Mouse (Mus musculus) embryonic stem cell, embryonic (primary cell): ENCODE data around the gene Mybbp1a.

Experiments used
- CTCF ChIA-PET, 4 experiments: fragments of 300-600 bp in 2 of 4; fragments of 350-600 bp in 2 of 4; sonication (Branson Sonifier 250); formaldehyde crosslinking; loops; one replicate each; lab custom pipeline; 2022; ENCODE audit warnings: inconsistent platforms in 2 of 4; lab: Charles Lee
- POLR2A ChIA-PET, 4 experiments: fragments of 300-600 bp in 2 of 4; fragments of 350-600 bp in 2 of 4; sonication (Branson Sonifier 250); formaldehyde crosslinking; loops; one replicate each; lab custom pipeline; 2022; ENCODE audit warnings: antibody characterized with exemption in 4 of 4, inconsistent platforms in 1 of 4; lab: Charles Lee

The Mybbp1a gene

GRCm38 (mm10) chr11:72409649-72410385 lies 31.3 kb upstream of the Mybbp1a start:
- POLR2A ChIA-PET = interaction anchor here (0.6 to 4.6 kb wide), 35 partner anchors 8 to 203 kb away, joined by 3 to 45 read pairs (median 5); partner anchors contain the start of genes 4933427D14Rik (in 1 of the 4), Ggt6 (in 1 of the 4), Gm43951 (in 1 of the 4) and Spns2 (in 1 of the 4)

DNA sequence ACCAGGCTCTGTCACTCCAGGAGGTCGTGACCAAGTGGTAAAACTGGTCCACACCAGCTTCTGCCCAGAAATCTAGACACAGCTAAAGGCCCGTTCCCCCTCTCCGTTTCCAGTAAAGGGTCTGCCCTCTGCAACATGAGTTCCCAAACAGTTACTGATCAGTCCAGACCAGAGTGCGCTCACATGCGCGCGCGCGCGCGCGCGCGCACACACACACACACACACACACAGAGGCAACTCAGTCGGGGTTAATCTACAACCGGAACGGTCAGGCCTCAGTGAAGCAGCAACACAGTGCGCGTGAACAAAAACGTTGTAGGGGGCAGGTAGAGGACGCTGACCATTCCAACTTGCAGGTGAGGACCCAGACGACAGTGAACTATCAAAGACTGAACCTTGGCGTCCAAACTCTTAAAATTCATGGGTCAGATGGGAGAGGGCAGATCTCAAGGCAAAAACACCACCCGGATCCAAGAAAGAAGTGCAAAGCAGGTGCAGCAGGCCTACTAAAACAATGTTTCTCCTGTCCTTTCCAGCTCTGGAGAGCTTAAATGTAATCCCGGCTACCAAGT lies 30.5 kb upstream of the Mybbp1a start:
- POLR2A ChIA-PET = interaction anchor here (0.6 to 4.6 kb wide), 47 partner anchors 8 to 1742 kb away, joined by 3 to 45 read pairs (median 4); partner anchors contain the start of genes Ggt6 (in 2 of the 4), 4933427D14Rik (in 1 of the 4), Gm43951 (in 1 of the 4) and Mybbp1a (in 1 of the 4)
- CTCF ChIA-PET = interaction anchor here (0.6 to 3.5 kb wide), 31 partner anchors 8 to 186 kb away, joined by 3 to 27 read pairs (median 4); partner anchors contain the start of gene Ggt6 (in 1 of the 4)

More at GRCm38 (mm10) chr11:72409649-72410385, 31.3 kb upstream of the Mybbp1a start:
- CTCF ChIA-PET = interaction anchor here (0.6 to 3.5 kb wide), 16 partner anchors 9 to 68 kb away, joined by 3 to 27 read pairs (median 6); no protein-coding TSS in a partner anchor

DNA sequence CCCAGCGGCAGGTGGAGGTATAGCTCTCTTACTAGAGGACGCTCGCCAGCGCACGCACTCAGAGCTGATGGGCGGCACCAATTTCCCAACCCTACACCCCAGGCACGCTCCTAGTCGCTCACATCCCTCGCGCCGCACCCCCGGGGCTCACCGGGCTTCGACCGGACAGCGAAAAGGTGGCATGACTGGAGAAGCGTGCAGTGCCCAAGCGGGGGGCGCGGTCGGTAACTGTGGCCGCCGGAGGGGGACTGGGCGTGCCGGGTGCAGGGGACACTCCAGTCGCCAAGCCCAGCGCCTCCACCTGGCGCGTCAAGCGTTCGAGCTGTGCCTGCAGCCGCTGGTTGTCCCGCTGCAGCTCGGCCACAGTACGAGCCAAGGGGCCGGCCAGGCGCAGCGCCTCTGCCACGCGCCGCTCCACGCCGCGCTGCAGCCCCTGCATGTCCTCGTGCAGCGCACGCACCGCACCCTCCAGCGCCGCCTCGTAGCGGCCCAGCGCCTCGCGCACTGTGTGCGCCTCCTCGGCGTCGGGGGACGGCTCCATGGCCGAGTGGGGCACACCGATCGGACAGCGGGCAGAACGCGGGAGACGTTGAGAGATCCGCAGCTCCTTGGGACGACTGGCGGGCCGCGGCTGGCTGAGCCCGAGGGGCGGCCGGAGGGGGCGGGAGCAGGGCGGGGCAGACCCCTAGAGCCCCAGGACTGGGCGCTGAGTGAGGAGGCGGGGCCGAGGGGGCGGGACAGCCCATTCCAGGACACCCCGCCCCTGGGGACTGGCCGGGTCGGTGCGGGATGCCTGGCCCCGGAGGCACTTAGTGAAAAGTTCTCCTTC lies 29.8 kb upstream of the Mybbp1a start, which contains the start of gene Smtnl2:
TSS of gene Smtnl2 (minus strand) at position 621 of the 829 bp plus-strand sequence.
- CTCF ChIA-PET = interaction anchor here (0.6 to 3.5 kb wide), 32 partner anchors 9 to 1714 kb away, joined by 3 to 27 read pairs (median 4); partner anchors contain the start of gene Ggt6 (in 1 of the 4)
- POLR2A ChIA-PET = interaction anchor here (0.7 to 4.6 kb wide), 50 partner anchors 8 to 1743 kb away, joined by 3 to 45 read pairs (median 4); partner anchors contain the start of genes Ggt6 (in 2 of the 4), 4933427D14Rik (in 1 of the 4), Gm43951 (in 1 of the 4) and Mybbp1a (in 1 of the 4)

DNA sequence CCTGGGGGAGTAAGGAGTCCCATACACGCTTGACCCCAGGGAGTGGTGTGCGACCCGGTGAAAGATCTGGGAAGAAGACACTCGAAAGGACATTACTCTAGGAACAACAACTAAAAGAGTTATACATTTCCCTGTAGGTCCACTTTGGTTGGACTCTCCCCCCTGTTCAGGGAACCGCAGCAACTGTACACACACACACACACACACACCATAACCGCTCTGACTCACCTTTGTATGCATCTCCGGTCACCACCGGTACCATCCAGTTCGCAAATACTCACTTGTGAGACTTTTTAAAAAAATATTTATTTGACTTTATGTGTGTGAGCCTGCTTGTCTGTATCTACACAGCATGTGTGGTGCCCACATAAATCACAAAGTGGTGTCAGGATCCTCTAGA lies 29.2 kb upstream of the Mybbp1a start:
- ChIA-PET POLR2A (interaction anchor here in 3 of 4 experiments (1.0 to 4.6 kb wide), 17 partner anchors 7 to 205 kb away, joined by 3 to 45 read pairs (median 8); partner anchors contain the start of genes 4933427D14Rik (in 1 of the 3), Gm43951 (in 1 of the 3), Mybbp1a (in 1 of the 3) and Txndc17 (in 1 of the 3)), CTCF (interaction anchor here in 3 of 4 experiments (1.1 to 3.5 kb wide), 8 partner anchors 11 to 188 kb away, joined by 3 to 27 read pairs (median 7); no protein-coding TSS in a partner anchor)

- ChIA-PET CTCF (interaction anchor here in 3 of 4 experiments (0.5 to 1.7 kb wide), 4 partner anchors 16 to 70 kb away, joined by 3 to 8 read pairs (median 4); no protein-coding TSS in a partner anchor), POLR2A (interaction anchor here in 3 of 4 experiments (0.5 to 2.0 kb wide), 9 partner anchors 10 to 636 kb away, joined by 3 to 6 read pairs (median 4); no protein-coding TSS in a partner anchor)
Observed at GRCm38 (mm10) chr11:72413016-72413415, 28.1 kb upstream of the Mybbp1a start.

DNA sequence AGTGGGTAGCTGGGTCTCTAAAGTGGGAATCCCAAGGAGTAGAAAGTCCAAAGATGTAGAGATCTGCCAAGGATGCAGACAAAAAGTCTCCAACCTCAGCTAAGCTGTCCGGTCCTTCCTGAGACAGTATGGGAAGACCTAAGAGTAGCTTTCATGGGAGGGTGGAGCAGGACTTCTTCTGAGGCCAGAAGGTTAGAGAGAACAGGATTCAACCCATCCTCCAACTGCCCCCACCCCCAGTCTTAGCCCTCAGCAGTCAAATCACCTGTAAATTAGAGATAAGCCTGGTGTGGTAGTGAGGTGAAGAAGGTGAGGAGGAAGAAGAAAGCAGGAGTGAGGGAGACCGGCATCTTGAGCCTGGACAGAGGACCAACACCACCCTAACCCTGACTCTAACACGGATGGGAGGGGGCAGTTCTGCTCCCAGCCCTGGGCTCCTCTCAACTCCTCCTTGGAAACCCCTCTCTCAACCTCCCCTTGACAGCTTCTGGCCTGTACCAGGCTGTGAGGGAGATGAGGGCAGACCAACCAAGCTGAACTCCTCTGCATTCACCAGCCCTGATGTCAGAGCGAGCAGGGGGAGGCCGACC lies 27.5 kb upstream of the Mybbp1a start:
- CTCF ChIA-PET = interaction anchor here in 3 of 4 experiments (0.5 to 1.7 kb wide), 4 partner anchors 16 to 71 kb away, joined by 3 to 8 read pairs (median 4); no protein-coding TSS in a partner anchor
- POLR2A ChIA-PET = interaction anchor here in 3 of 4 experiments (0.5 to 2.0 kb wide), 12 partner anchors 10 to 1702 kb away, joined by 3 to 6 read pairs (median 3); no protein-coding TSS in a partner anchor

DNA sequence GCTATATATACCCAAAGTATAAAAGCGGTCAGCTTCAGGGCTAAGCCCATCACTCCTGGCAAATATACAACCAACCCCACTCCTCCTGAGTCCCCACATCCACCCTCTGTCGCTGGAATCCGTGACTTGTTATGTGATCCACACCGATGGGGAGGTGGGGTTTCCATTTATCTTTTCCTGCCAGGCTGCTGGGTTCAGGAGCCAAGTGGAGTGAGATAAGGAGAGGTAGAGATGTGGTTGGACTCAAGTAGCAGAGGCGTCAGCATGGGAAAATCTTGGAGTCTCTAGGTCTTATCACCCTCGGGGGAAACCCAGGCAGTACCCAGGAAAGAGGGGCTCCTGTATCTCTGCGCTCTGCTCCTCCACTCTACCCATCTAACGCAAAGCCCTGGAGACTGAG lies 26.0 kb upstream of the Mybbp1a start:
- CTCF ChIA-PET = no interaction called here
- POLR2A ChIA-PET = interaction anchor here in 2 of 4 experiments (0.6 to 1.3 kb wide), 4 partner anchors 11 to 46 kb away, joined by 3 to 5 read pairs (median 4); no protein-coding TSS in a partner anchor

- CTCF ChIA-PET = interaction anchor here in 2 of 4 experiments (0.7 to 1.0 kb wide), 2 partner anchors 13 kb away, joined by 3 read pairs; no protein-coding TSS in a partner anchor
- POLR2A ChIA-PET = interaction anchor here (0.7 to 3.1 kb wide), 19 partner anchors 8 to 1806 kb away, joined by 3 to 19 read pairs (median 5); no protein-coding TSS in a partner anchor
Observed at GRCm38 (mm10) chr11:72416666-72417065, 24.5 kb upstream of the Mybbp1a start.

- ChIA-PET POLR2A (interaction anchor here in 3 of 4 experiments (0.7 to 3.6 kb wide), 24 partner anchors 8 to 1807 kb away, joined by 3 to 32 read pairs (median 4); partner anchors contain the start of genes Ggt6 (in 1 of the 3), Smtnl2 (in 1 of the 3) and Tekt1 (in 1 of the 3)), CTCF (interaction anchor here in 1 of 4 experiments (1.0 to 1.8 kb wide), 3 partner anchors 12 to 75 kb away, joined by 3 to 6 read pairs (median 4); no protein-coding TSS in a partner anchor)
Observed at GRCm38 (mm10) chr11:72417376-72417775, 23.8 kb upstream of the Mybbp1a start.

GRCm38 (mm10) chr11:72418227-72418626 lies 22.9 kb upstream of the Mybbp1a start:
- CTCF ChIA-PET = interaction anchor here in 1 of 4 experiments (1.0 to 1.8 kb wide), 4 partner anchors 10 to 76 kb away, joined by 3 to 6 read pairs (median 4); no protein-coding TSS in a partner anchor

GRCm38 (mm10) chr11:72419006-72419405 lies 22.1 kb upstream of the Mybbp1a start:
- POLR2A ChIA-PET = interaction anchor here in 3 of 4 experiments (0.7 to 3.6 kb wide), 15 partner anchors 8 to 85 kb away, joined by 3 to 32 read pairs (median 4); partner anchors contain the start of gene Smtnl2 (in 2 of the 3)
- CTCF ChIA-PET = interaction anchor here in 2 of 4 experiments (1.0 to 1.8 kb wide), 4 partner anchors 8 to 11 kb away, joined by 3 to 6 read pairs (median 4); partner anchors contain the start of gene Smtnl2 (in 1 of the 2)

More at GRCm38 (mm10) chr11:72418227-72418626, 22.9 kb upstream of the Mybbp1a start:
- POLR2A ChIA-PET = interaction anchor here in 3 of 4 experiments (0.7 to 3.6 kb wide), 19 partner anchors 9 to 84 kb away, joined by 3 to 32 read pairs (median 4); partner anchors contain the start of genes Ggt6 (in 1 of the 3), Smtnl2 (in 1 of the 3) and Tekt1 (in 1 of the 3)

GRCm38 (mm10) chr11:72420460-72421122 lies 20.6 kb upstream of the Mybbp1a start:
- POLR2A ChIA-PET = interaction anchor here in 3 of 4 experiments (0.6 to 3.6 kb wide), 17 partner anchors 9 to 148 kb away, joined by 3 to 32 read pairs (median 4); partner anchors contain the start of gene Smtnl2 (in 3 of the 3)
- CTCF ChIA-PET = interaction anchor here in 2 of 4 experiments (0.8 to 2.2 kb wide), 9 partner anchors 9 to 78 kb away, joined by 3 to 7 read pairs (median 4); partner anchors contain the start of gene Smtnl2 (in 1 of the 2)

DNA sequence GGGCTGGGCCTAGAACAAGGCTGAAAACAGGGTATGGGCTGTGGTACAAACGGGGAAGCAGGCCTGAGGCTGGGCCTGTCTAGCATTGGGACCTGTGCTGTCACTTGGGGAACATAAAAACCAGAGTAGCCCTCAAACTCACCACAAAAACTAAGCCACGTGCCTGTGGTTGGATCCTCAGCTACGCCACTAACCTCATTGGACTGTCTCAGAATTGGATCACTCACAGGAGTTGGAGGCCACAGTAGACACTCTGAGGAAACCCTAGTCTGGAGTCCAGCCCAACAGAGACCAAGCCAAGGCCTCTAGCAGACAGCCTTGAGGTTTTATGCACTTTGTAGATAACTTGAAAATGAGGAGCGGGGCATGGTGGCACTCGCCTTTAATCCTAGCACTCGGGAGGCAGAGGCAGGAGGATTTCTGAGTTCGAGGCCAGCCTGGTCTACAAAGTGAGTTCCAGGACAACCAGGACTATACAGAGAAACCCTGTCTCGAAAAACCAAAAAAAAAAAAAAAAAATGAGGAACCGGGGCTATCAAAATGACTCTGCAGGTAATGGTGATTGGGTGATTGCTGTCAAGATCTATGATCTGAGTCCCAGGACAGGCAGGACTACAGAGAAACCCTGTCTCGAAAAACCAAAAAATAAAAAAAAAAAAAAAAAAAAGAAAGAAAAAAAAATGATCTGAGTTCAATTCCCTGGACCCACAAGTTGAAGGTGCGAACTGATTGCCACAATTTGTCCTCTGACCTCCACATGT lies 19.5 kb upstream of the Mybbp1a start:
- ChIA-PET CTCF (interaction anchor here in 3 of 4 experiments (0.7 to 2.2 kb wide), 8 partner anchors 11 to 809 kb away, joined by 3 to 7 read pairs (median 4); partner anchors contain the start of gene Smtnl2 (in 1 of the 3)), POLR2A (interaction anchor here in 3 of 4 experiments (0.6 to 2.8 kb wide), 8 partner anchors 10 to 65 kb away, joined by 3 to 19 read pairs (median 3); partner anchors contain the start of gene Smtnl2 (in 3 of the 3))

GRCm38 (mm10) chr11:72423686-72424085 lies 17.5 kb upstream of the Mybbp1a start:
- CTCF ChIA-PET = interaction anchor here in 2 of 4 experiments (0.7 to 2.0 kb wide), 5 partner anchors 13 to 81 kb away, joined by 3 to 7 read pairs (median 5); partner anchors contain the start of gene Smtnl2 (in 1 of the 2)
- POLR2A ChIA-PET = interaction anchor here in 3 of 4 experiments (0.6 to 2.8 kb wide), 8 partner anchors 10 to 1777 kb away, joined by 3 to 19 read pairs (median 4); partner anchors contain the start of gene Smtnl2 (in 2 of the 3)
